19 mouse cellular contexts compared by ENCODE assay signal in genomic region chr2:85098014-85098413, GRCm38 (mm10). TPM values are rescaled to one million over a fixed set of nuclear protein-coding genes. Genes with fewer than 3 reads are reported as not detected.
A peak's percentile ranks its signal among the peaks of the same experiment; 100 is the strongest.
DNase-seq lines count a peak whose midpoint lies in the region; ATAC-seq and TF ChIP-seq lines count a peak whose summit lies in the region.
"Had no signal": no experiment of that assay in that cellular context is flagged by ENCODE, and none has a peak within 500 bp of the region (broad histone marks: within the 10 kb centered on the region; RNA-seq: fewer than 3 reads in every experiment).

No protein-coding gene starts in this region.

- ATAC-seq in heart, embryonic 16.5 days (replicated peaks; ENCODE audit: extremely low read depth, insufficient read depth, low FRiP score) = no peak
- ATAC-seq in lung, postnatal 0 days = no peak; the same call in 1 of the 2 replicates

- H3K4me1 ChIP-seq in heart, embryonic 16.5 days (ENCODE audit: control insufficient read depth, insufficient read depth, low read length) = peaks cover 7% of the 10 kb centered on the region
- H3K4me1 ChIP-seq in lung, postnatal 0 days (ENCODE audit: insufficient read depth, low read depth, low read length) = peaks cover 6% of the 10 kb centered on the region; the same call in 1 of the 2 replicates
- H3K4me1 ChIP-seq: midbrain, embryonic 12.5 days; neural tube, embryonic 12.5 days had no signal

- intact Hi-C loops in gastrocnemius, adult 2 months (cut with DNase I) = no loop called here
- intact Hi-C loops in heart, postnatal 36 days (cut with DNase I) = loop anchor here (2.0 kb wide), 1 partner anchor 33 kb away; no protein-coding TSS in a partner anchor

- peaks cover 6% of the 10 kb centered on the region for H3K9me3 ChIP-seq in heart, embryonic 16.5 days (replicated peaks; ENCODE audit: control insufficient read depth, low read length)
- H3K9me3 ChIP-seq in lung, postnatal 0 days (ENCODE audit: low read length) = no peaks in the 10 kb centered on the region
- H3K9me3 ChIP-seq: embryonic facial prominence, embryonic 10.5 days; forebrain, embryonic 12.5 days; heart, embryonic 10.5 days; liver, embryonic 15.5 days; neural tube, embryonic 12.5 days had no signal

- 75% methylated on average over 2 of the region's 2 CpGs for WGBS in heart, embryonic 16.5 days
- 62% methylated on average over 2 of the region's 2 CpGs for WGBS in lung, postnatal 0 days

- no peak for DNase-seq in gastrocnemius, adult 2 months
- DNase-seq in gastrocnemius, postnatal 25 days = no peak
- DNase-seq in heart, postnatal 36 days = no peak
- peak; percentile 64 for DNase-seq in lung, postnatal 0 days (ENCODE audit: low spot score)
- DNase-seq in lung, postnatal 25 days (ENCODE audit: low spot score) = no peak
- DNase-seq in lung, postnatal 10 days = peak; percentile 4
- DNase-seq in left cerebral cortex, adult 18-20 months (ENCODE audit: low spot score in 2 of 2) = no peak
- DNase-seq: adrenal gland, adult 8-10 months; cerebellum, adult 9-10 months; gastrocnemius, postnatal 10 days had no signal

- no peak overlapping the region for H3K9ac ChIP-seq in heart, embryonic 16.5 days (ENCODE audit: low read length)
- H3K9ac ChIP-seq in lung, postnatal 0 days (replicated peaks; ENCODE audit: low read depth) = no peak overlapping the region
- H3K9ac ChIP-seq: forebrain, embryonic 12.5 days; hindbrain, embryonic 14.5 days; liver, embryonic 15.5 days; midbrain, embryonic 12.5 days; neural tube, embryonic 12.5 days had no signal

- H3K27me3 ChIP-seq in heart, embryonic 16.5 days (ENCODE audit: control insufficient read depth, insufficient read depth, low read length) = no peaks in the 10 kb centered on the region
- no peaks in the 10 kb centered on the region for H3K27me3 ChIP-seq in lung, postnatal 0 days (replicated peaks; ENCODE audit: insufficient read depth, low read length)
- H3K27me3 ChIP-seq: forebrain, embryonic 12.5 days; liver, embryonic 15.5 days; midbrain, embryonic 12.5 days; neural tube, embryonic 12.5 days had no signal

- no peak for TF ChIP-seq CTCF in gastrocnemius, adult 2 months (IDR thresholded peaks at IDR 0.05)
- peak; percentile 25; the same call in 1 of the 2 replicates for TF ChIP-seq CTCF in lung, postnatal 0 days (IDR thresholded peaks at IDR 0.05)

- TF ChIP-seq EP300 in lung, postnatal 0 days (IDR thresholded peaks at IDR 0.05) = 0 out of 2 replicates have a peak, but pooled peaks have one; percentile 8

- no peak overlapping the region for H3K4me3 ChIP-seq in gastrocnemius, adult 2 months
- no peak overlapping the region for H3K4me3 ChIP-seq in heart, embryonic 16.5 days (ENCODE audit: low read length)
- H3K4me3 ChIP-seq in lung, postnatal 0 days (ENCODE audit: low read depth, low read length) = no peak overlapping the region
- H3K4me3 ChIP-seq: embryonic facial prominence, embryonic 10.5 days; forebrain, embryonic 12.5 days; heart, embryonic 10.5 days; liver, embryonic 15.5 days; midbrain, embryonic 12.5 days; neural tube, embryonic 12.5 days had no signal

- H3K4me2 ChIP-seq in heart, embryonic 16.5 days (ENCODE audit: low read depth, low read length) = no peak overlapping the region
- H3K4me2 ChIP-seq in lung, postnatal 0 days (replicated peaks; ENCODE audit: low read depth, low read length) = no peak overlapping the region
- H3K4me2 ChIP-seq: forebrain, embryonic 12.5 days; hindbrain, embryonic 14.5 days; liver, embryonic 15.5 days; midbrain, embryonic 12.5 days; neural tube, embryonic 12.5 days had no signal

- H3K27ac ChIP-seq in gastrocnemius, adult 2 months = peak overlapping the region; percentile 85; the same call in 1 of the 2 replicates
- peak overlapping the region; percentile 82; the same call in 1 of the 2 replicates for H3K27ac ChIP-seq in heart, embryonic 16.5 days (ENCODE audit: low read length)
- peak overlapping the region; percentile 83 for H3K27ac ChIP-seq in lung, postnatal 0 days (ENCODE audit: low read length)
- H3K27ac ChIP-seq: embryonic facial prominence, embryonic 10.5 days; forebrain, embryonic 12.5 days; hindbrain, embryonic 14.5 days; liver, embryonic 15.5 days; midbrain, embryonic 12.5 days; neural tube, embryonic 12.5 days had no signal

- no peaks in the 10 kb centered on the region for H3K36me3 ChIP-seq in heart, embryonic 16.5 days (ENCODE audit: control insufficient read depth, insufficient read depth)
- no peaks in the 10 kb centered on the region for H3K36me3 ChIP-seq in lung, postnatal 0 days (ENCODE audit: insufficient read depth, low read length)
- H3K36me3 ChIP-seq: embryonic facial prominence, embryonic 10.5 days; forebrain, embryonic 12.5 days; heart, embryonic 10.5 days; liver, embryonic 15.5 days; midbrain, embryonic 12.5 days; neural tube, embryonic 12.5 days had no signal

RNA-seq across cellular contexts. Expression of gene Aplnr, which starts 38.0 kb away (rescaled TPM):
- 1 to 10 TPM; 2.5 to 5.6 TPM for total RNA-seq in gastrocnemius, adult 2 months (2021)
- total RNA-seq in gastrocnemius, postnatal 25 days (2021) = 10 to 100 TPM; 13.7 to 16.9 TPM
- polyA plus RNA-seq in heart, embryonic 16.5 days (2015; fragmentation: Nextera tagmentation; extraction: Ambion mirVana) = 42.9 and 53.3 TPM in 2 replicates
- total RNA-seq in heart, postnatal 36 days (2021) = 10 to 100 TPM; 34.0 to 60.3 TPM
- polyA plus RNA-seq in lung, postnatal 0 days (2015; fragmentation: Nextera tagmentation; extraction: Ambion mirVana) = 84.1 and 90.6 TPM in 2 replicates
- under 1 TPM; 0.09 to 0.12 TPM for total RNA-seq in left cerebral cortex, adult 18-20 months (2021)
- total RNA-seq: monocyte, adult 5-6 weeks had no signal

RNA-seq across cellular contexts. Expression of gene Tnks1bp1, which starts 50.2 kb away (rescaled TPM):
- 10 to 100 TPM; 23.3 to 29.7 TPM for total RNA-seq in gastrocnemius, adult 2 months (2021)
- 10 to 100 TPM; 26.0 to 29.1 TPM for total RNA-seq in gastrocnemius, postnatal 25 days (2021)
- polyA plus RNA-seq in heart, embryonic 16.5 days (2015; fragmentation: Nextera tagmentation; extraction: Ambion mirVana) = 23.6 and 32.3 TPM in 2 replicates
- total RNA-seq in heart, postnatal 36 days (2021) = 10 to 100 TPM; 61.9 to 65.9 TPM
- polyA plus RNA-seq in lung, postnatal 0 days (2015; fragmentation: Nextera tagmentation; extraction: Ambion mirVana) = 40.3 and 40.7 TPM in 2 replicates
- 100 to 1,000 TPM; 128 to 136 TPM for total RNA-seq in left cerebral cortex, adult 18-20 months (2021)

Comparison
In these comparisons a context has a peak if more than half of its experiments do, and no peak if none do; other contexts are left out.
1. DNase-seq: peak in lung, postnatal 0 days (single experiment) and lung, postnatal 10 days (single experiment); none in gastrocnemius, adult 2 months (single experiment), gastrocnemius, postnatal 25 days (single experiment), heart, postnatal 36 days (0 of 2), lung, postnatal 25 days (single experiment) and left cerebral cortex, adult 18-20 months (0 of 2).
2. Peak in every context shown above with its lines, with median percentiles within 50 percentile points of each other: H3K27ac ChIP-seq.